Mouse (Mus musculus): ENCODE data around the gene Cutc.
A peak's percentile ranks its signal among the peaks of the same experiment; 100 is the strongest.

The Cutc gene

DNA sequence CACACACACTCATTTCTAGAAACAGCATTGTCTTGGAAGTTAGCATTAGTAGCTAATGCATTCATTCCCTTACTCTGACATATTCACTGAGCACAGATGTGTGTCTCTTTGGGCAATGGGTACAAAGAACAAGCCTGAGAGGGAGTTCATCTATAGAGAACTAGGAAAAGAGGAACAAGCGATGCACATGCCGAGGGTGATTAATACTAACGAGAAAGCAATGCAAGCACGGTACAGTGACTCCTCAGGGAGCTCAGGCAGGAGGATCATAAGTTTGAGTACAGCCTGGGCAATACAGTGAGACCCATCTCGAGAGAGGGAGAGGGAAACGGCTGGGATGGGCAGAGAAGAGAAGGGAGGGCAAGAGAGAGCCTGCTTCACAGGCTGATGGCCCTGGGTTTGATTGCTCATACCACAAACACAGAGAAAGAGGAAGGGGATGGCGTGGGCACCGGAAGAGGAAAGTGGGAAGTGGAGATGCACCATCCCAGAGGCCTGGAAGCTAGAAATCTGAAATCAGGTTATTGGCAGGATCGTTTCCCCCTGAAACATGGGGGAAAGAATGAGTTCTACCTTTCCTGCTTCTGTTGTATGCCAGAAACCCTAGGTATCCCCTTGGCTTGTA, 48.7 kb downstream of the Cutc start:
- DNase-seq, result no peak

DNA sequence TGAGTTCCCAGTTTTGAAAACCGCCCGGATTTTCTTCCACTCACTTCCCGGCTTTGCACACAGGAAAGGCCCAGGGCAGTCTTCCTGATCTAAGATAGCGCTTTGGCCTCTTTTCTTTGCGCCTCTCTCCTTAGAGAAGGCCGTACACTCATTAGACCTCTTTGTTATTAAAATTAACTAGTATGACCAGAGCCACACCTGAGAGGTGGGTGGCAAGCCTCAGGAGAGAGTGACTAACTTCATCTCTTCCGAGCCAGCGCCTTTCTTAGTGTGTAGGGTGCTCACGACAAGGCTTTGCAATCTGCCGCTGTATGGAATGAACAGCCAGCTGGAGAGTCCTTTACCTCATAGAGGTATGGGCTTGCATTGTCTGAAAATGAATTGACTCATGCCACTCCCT, 51.1 kb downstream of the Cutc start:
- no peak for DNase-seq

DNA sequence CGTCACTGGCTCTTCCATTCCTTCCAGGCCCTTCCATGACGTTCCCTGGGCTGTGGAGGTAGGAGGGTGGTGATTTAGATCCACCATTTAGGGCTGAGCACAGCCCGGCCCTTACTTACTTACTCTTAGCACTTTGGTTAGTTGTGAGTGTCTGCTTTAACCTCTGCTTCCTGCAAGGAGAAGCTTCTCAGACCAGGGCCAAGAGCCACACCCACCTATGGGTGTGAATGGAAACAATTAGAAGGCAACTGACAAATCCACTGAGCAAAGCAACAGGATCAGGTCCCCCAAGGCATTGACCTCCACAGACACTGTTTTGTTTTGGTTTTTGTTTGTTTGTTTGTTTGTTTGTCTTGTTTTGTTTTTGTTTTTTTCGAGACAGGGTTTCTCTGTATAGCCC, 56.5 kb downstream of the Cutc start:
- no peak for DNase-seq

- no peak for DNase-seq
These were observed 58.6 kb downstream of the Cutc start for GRCm38 (mm10) chr19:43811419-43811818.

GRCm38 (mm10) chr19:43813315-43813714, 60.5 kb downstream of the Cutc start:
- peak; percentile 16 for DNase-seq

DNA sequence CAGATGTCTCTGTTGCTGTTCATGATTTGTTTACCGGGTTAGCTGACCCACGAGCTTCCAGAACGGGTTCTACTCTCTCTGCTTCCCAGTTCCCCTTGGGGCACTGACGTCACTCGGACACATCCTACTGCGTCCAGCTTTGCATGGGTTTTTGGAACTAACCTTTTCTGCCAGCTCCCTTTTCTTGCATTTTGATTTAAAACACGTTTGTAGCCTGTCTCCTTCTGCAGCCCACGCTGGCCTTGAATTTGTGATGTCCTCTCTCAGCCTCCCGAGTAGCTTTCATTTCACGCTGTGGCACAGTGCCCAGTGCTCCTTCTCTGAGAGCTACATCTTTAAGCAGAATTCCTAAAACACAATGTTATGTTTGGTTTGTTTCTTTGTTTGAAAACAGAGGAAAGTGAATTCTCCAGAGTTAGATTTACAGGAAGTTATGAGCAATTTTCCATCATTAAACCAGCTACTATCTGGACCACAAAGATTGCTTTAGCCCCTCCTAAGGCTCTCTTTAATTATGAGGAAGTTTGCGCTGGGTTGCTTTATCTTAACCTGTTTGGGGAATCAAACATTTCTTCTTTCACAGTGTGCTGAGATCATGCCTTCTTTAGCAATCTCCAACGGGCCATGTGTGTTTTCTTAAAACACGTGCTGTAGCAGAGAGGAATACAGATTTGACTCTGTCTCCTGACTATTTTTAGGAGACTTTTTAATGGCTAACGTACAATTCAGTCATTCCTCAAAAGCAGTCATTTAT, 63.0 kb downstream of the Cutc start:
- no peak for DNase-seq

Measured in kidney, postnatal 14 days (tissue).